Mouse (Mus musculus) G1E (cell line): ENCODE data around the gene 4933402D24Rik. TPM values are rescaled to one million over a fixed set of nuclear protein-coding genes. Genes with fewer than 3 reads are reported as not detected.

Experiments
- ATAC-seq: 2 replicates; pipeline ENCODE4 v1.8.0; 2016; ENCODE audit warnings: mild to moderate bottlenecking; ENCODE audit not compliant: insufficient number of reproducible peaks, poor library complexity, low FRiP score, severe bottlenecking; ENCODE audit errors: extremely low read depth
- DNase-seq: peaks from one replicate; pipeline ENCODE4 v3.0.0; 2012; ENCODE audit warnings: low spot score
- H3K27me3 ChIP-seq: 2 replicates; pipeline ENCODE4 v1.6.1; 2012; ENCODE audit warnings: mild to moderate bottlenecking, low read length, inconsistent platforms; ENCODE audit not compliant: insufficient read depth
- H3K36me3 ChIP-seq: replicated peaks from 2 replicates; pipeline ENCODE3; 2012; ENCODE audit warnings: mild to moderate bottlenecking, inconsistent platforms
- H3K4me1 ChIP-seq: 2 replicates; pipeline ENCODE4 v1.6.1; 2012; ENCODE audit warnings: low read depth, low read length, inconsistent platforms, mixed read lengths; ENCODE audit not compliant: insufficient read depth
- H3K4me3 ChIP-seq: 2 replicates; pipeline ENCODE4 v1.5.1; 2012; ENCODE audit warnings: low read depth, mild to moderate bottlenecking, inconsistent platforms, low read length, moderate library complexity, mixed read lengths
- H3K9me3 ChIP-seq: replicated peaks from 2 replicates; pipeline ENCODE4 v1.6.1; 2012; ENCODE audit warnings: inconsistent platforms
- CTCF ChIP-seq: IDR thresholded peaks from 2 replicates; pipeline ENCODE4 v1.5.1; 2012; ENCODE audit warnings: low read depth, low read length, inconsistent platforms, mixed read lengths
- GATA1 ChIP-seq: IDR thresholded peaks from 2 replicates; pipeline ENCODE4 v1.6.1; 2012; ENCODE audit warnings: borderline replicate concordance, low read length, inconsistent platforms, mixed read lengths
- GATA2 ChIP-seq: IDR thresholded peaks from 2 replicates; pipeline ENCODE4 v1.6.1; 2012; ENCODE audit warnings: low read depth, low read length, inconsistent platforms, borderline replicate concordance
- POLR2AphosphoS5 ChIP-seq: IDR thresholded peaks from 2 replicates; pipeline ENCODE4 v1.6.1; 2012; ENCODE audit warnings: low read depth, low read length, inconsistent platforms; ENCODE audit not compliant: insufficient replicate concordance
- TAL1 ChIP-seq: conservative IDR thresholded peaks from 2 replicates; pipeline ENCODE4 v1.6.1; 2012; ENCODE audit warnings: low read depth, low read length, inconsistent platforms, mixed read lengths
- polyA plus RNA-seq: library from polyadenylated mRNA; stranded (reverse); fragments of >175 nt; gene quantifications from 2 replicates; pipeline ENCODE4 v1.2.3, GENCODE M21; 2012
- total RNA-seq, 2 experiments: library from RNA; stranded (forward) in 1 of 2; stranded (reverse) in 1 of 2; fragments of 200-1000 nt in 1 of 2; fragments of >200 nt in 1 of 2; fragmentation: Nextera tagmentation in 1 of 2; gene quantifications; 2 replicates each; pipeline ENCODE4 v1.2.3; 2014 to 2017

Gene 4933402D24Rik
- total and polyA plus RNA-seq, 3 experiments = 0.11 TPM; not detected in 2

- ATAC-seq (no peak), DNase-seq (no peak)
- TF ChIP-seq GATA2 = no peak
- no peak for TF ChIP-seq CTCF
- no peak for TF ChIP-seq TAL1
- no peak for TF ChIP-seq GATA1
- no peak for TF ChIP-seq POLR2AphosphoS5
Observed at GRCm38 (mm10) chr1:63729796-63730195, 39.3 kb downstream of the 4933402D24Rik start.

DNA sequence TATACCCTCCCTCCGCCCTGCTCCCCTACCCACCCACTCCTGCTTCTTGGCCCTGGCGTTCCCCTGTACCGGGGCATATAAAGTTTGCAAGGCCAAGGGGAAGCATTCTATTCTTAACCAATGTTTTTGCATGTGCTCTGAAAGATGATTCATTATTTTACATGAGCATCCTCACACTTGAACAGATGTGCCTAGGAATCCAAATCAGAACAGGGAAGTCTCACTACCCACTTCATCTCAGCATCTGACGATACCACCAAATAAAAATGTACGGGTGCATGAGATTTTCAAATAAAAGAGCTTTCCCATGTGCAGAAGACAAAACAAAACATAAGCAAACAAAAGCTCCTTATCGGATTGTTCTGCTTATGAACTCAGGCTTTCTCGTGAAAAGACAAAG lies 48.9 kb downstream of the 4933402D24Rik start:
- Histone ChIP-seq H3K9me3 (no peaks in the 10 kb centered on the region), H3K36me3 (no peaks in the 10 kb centered on the region), H3K4me3 (no peak overlapping the region), H3K27me3 (peaks cover 25% of the 10 kb centered on the region), H3K4me1 (no peaks in the 10 kb centered on the region)
- ATAC-seq (no peak), DNase-seq (no peak)
- TF ChIP-seq POLR2AphosphoS5 = no peak
- TF ChIP-seq CTCF = no peak
- TF ChIP-seq TAL1 = no peak
- no peak for TF ChIP-seq GATA2
- no peak for TF ChIP-seq GATA1

More at GRCm38 (mm10) chr1:63729796-63730195, 39.3 kb downstream of the 4933402D24Rik start:
- H3K9me3 ChIP-seq = no peaks in the 10 kb centered on the region
- peak overlapping the region; percentile 72 for H3K4me3 ChIP-seq
- H3K4me1 ChIP-seq = peaks cover 30% of the 10 kb centered on the region
- peaks cover 7% of the 10 kb centered on the region for H3K27me3 ChIP-seq
- peaks cover 21% of the 10 kb centered on the region for H3K36me3 ChIP-seq

DNA sequence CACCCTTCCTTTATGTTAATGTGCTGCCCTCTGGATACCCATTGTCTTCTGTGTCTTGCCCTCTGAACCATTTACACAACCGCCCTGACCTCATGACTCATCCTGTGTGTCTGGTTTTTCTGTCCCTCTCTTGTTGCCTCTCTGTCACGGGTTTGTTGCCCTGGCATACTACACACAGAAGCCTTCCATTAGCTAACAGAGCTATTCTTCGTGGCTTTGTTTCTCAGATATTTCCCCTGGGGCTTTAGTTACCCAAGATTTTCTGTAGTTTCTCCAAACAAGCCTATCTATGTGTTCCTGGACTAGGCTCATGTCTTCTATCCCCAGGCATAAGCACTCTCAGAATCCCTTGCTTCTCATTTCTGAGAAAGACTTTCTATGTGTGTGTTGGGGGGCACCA lies 60.2 kb downstream of the 4933402D24Rik start:
- ATAC-seq = no peak
- TF ChIP-seq POLR2AphosphoS5 (no peak), TAL1 (no peak), GATA2 (no peak), CTCF (no peak), GATA1 (no peak)
- no peaks in the 10 kb centered on the region for H3K36me3 ChIP-seq
- no peak overlapping the region for H3K4me3 ChIP-seq
- H3K27me3 ChIP-seq = peaks cover 21% of the 10 kb centered on the region
- H3K4me1 ChIP-seq = no peaks in the 10 kb centered on the region
- H3K9me3 ChIP-seq = no peaks in the 10 kb centered on the region
- DNase-seq = no peak

DNA sequence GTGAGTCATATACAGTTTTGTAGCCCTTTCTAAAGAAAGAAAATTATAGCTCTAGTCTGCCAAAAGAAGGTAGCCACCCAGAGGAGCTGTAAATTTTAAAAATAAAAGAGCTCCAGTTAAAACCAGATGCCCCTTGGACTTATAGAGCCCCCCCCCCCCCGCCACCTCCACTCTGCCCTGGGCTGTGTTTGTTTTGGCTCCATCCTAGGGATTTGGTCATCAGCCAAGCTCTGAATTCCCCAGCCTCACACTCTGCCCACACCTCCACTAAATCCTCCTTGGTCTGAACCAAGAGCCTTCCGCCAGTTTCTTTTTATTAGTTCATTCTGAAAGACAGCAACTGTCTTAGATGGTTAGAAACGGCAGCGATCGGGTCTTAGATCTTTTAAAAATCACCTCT lies 63.3 kb downstream of the 4933402D24Rik start:
- H3K9me3 ChIP-seq = no peaks in the 10 kb centered on the region
- TF ChIP-seq TAL1 (no peak), GATA2 (no peak), CTCF (no peak)
- peaks cover 17% of the 10 kb centered on the region; the same call in 1 of the 2 replicates for H3K27me3 ChIP-seq
- no peaks in the 10 kb centered on the region for H3K4me1 ChIP-seq
- DNase-seq = no peak
- H3K36me3 ChIP-seq = no peaks in the 10 kb centered on the region
- no peak overlapping the region for H3K4me3 ChIP-seq
- ATAC-seq = no peak

Other genes starting within 250 kb of the 4933402D24Rik start
- not detected in 2 replicates for gene Gm39653, start 153.3 kb downstream of the 4933402D24Rik start, total RNA-seq (2014; fragmentation: Nextera tagmentation)
- not detected in 2 replicates for gene Gm39653, start 153.3 kb downstream of the 4933402D24Rik start, total RNA-seq (2017)
- not detected in 2 replicates for gene Gm39653, start 153.3 kb downstream of the 4933402D24Rik start, polyA plus RNA-seq
- not detected in 2 replicates for gene Dytn, start 82.3 kb downstream of the 4933402D24Rik start, total RNA-seq (2014; fragmentation: Nextera tagmentation)
- gene Dytn, start 82.3 kb downstream of the 4933402D24Rik start, total RNA-seq (2017) = 0.12 and 0.33 TPM in 2 replicates
- gene Dytn, start 82.3 kb downstream of the 4933402D24Rik start, polyA plus RNA-seq = not detected in 2 replicates
- gene Mdh1b, start 38.9 kb downstream of the 4933402D24Rik start, total RNA-seq (2014; fragmentation: Nextera tagmentation) = not detected in 2 replicates
- gene Mdh1b, start 38.9 kb downstream of the 4933402D24Rik start, total RNA-seq (2017) = 0.11 and 0.12 TPM in 2 replicates
- not detected in 2 replicates for gene Mdh1b, start 38.9 kb downstream of the 4933402D24Rik start, polyA plus RNA-seq
- gene Fastkd2, start 38.7 kb downstream of the 4933402D24Rik start, total RNA-seq (2014; fragmentation: Nextera tagmentation) = 115 and 123 TPM in 2 replicates
- gene Fastkd2, start 38.7 kb downstream of the 4933402D24Rik start, total RNA-seq (2017) = 60.5 and 65.4 TPM in 2 replicates
- 1.8 and 2.2 TPM in 2 replicates for gene Fastkd2, start 38.7 kb downstream of the 4933402D24Rik start, polyA plus RNA-seq